Mouse (Mus musculus) T-helper 2 cell (primary cell): ENCODE results near the gene Sema6b.

ENCODE experiments used
- in situ Hi-C: fragments of 300-600 bp; cut with MboI, MseI; formaldehyde crosslinking; loops from one replicate; pipeline ENCODE4 v1.15.1; 2025; ENCODE audit warnings: high pct_unique_total_duplicates

Sema6b gene

GRCm38 (mm10) chr17:56098180-56098579, 42.0 kb downstream of the Sema6b start:
- in situ Hi-C loops, result no loop called here

GRCm38 (mm10) chr17:56096883-56097282, 43.3 kb downstream of the Sema6b start:
- in situ Hi-C loops, result no loop called here

GRCm38 (mm10) chr17:56092794-56093193, 47.3 kb downstream of the Sema6b start:
- in situ Hi-C loops, result no loop called here

- in situ Hi-C loops, result no loop called here
Measured at GRCm38 (mm10) chr17:56092312-56092711, 47.8 kb downstream of the Sema6b start.

GRCm38 (mm10) chr17:56080781-56081585, 59.2 kb downstream of the Sema6b start:
- in situ Hi-C loops, result no loop called here

- in situ Hi-C loops, result loop anchor here (5.0 kb wide), 1 partner anchor 43 kb away; the partner anchor contains the start of gene Sh3gl1
Measured at GRCm38 (mm10) chr17:56079921-56080320, 60.2 kb downstream of the Sema6b start.

GRCm38 (mm10) chr17:56078880-56079795, 61.0 kb downstream of the Sema6b start, which contains the start of gene Hdgfl2:
Hdgfl2 (plus strand) TSS chr17:56079634.
- in situ Hi-C loops, result loop anchor here (5.0 kb wide), 1 partner anchor 42 kb away; the partner anchor contains the start of gene Sh3gl1

- in situ Hi-C loops, result loop anchor here (5.0 kb wide), 1 partner anchor 41 kb away; the partner anchor contains the start of gene Sh3gl1
Measured at GRCm38 (mm10) chr17:56078361-56078760, 61.8 kb downstream of the Sema6b start.

GRCm38 (mm10) chr17:56077523-56077922, 62.6 kb downstream of the Sema6b start:
- in situ Hi-C loops, result loop anchor here (5.0 kb wide), 1 partner anchor 40 kb away; the partner anchor contains the start of gene Sh3gl1

- in situ Hi-C loops, result loop anchor here (5.0 kb wide), 1 partner anchor 38 kb away; the partner anchor contains the start of gene Sh3gl1
Measured at GRCm38 (mm10) chr17:56074827-56075208, 65.3 kb downstream of the Sema6b start, which contains the start of gene Ubxn6. Ubxn6 (minus strand) TSS chr17:56075028.

GRCm38 (mm10) chr17:56074097-56074826, 65.9 kb downstream of the Sema6b start:
- in situ Hi-C loops, result no loop called here
